Mouse (Mus musculus): ENCODE data around the gene C1s2.
"Not testable (repeated sequence)": the region's sequence is repeated elsewhere in the genome, so short reads cannot be mapped to it uniquely, and the experiment has no call there.

C1s2 gene

DNA sequence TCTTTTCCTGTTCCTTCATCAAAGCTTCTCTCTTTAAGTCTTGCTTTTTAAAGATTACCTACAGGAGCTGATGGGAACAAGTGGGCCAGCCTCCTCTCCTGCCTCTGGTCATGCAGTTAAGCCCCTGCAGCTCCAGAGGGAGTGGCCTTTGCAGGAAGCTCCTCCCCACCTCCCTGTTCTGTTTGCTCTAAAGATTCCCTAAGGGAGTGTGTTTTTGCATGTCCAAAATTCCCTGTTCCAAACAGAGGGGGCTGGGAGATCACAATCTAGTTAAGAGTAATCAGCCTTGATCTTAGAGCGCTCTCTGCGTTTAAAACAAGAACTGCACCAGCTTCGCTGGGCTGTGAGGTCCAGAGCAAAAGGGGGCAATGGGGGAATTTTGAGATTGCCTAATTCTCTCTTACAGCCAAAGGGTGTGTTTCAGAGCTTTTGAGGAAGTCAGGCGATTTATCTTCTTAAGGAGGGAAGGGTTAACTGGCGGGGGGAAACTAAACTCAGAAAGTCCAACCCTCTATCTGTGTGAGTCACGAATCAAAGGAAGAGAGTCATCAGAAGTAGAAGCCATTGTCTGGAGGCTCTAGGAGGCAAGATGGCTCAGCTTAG is 1.1 kb upstream of the C1s2 start:
- not testable (repeated sequence) for DNase-seq

GRCm38 (mm10) chr6:124630763-124631162 is 5.1 kb downstream of the C1s2 start:
- no peak for DNase-seq

GRCm38 (mm10) chr6:124626184-124626583 is 9.7 kb downstream of the C1s2 start:
- DNase-seq, result not testable (repeated sequence)

- DNase-seq, result no peak
These were observed 10.3 kb downstream of the C1s2 start for GRCm38 (mm10) chr6:124625612-124626011.

DNA sequence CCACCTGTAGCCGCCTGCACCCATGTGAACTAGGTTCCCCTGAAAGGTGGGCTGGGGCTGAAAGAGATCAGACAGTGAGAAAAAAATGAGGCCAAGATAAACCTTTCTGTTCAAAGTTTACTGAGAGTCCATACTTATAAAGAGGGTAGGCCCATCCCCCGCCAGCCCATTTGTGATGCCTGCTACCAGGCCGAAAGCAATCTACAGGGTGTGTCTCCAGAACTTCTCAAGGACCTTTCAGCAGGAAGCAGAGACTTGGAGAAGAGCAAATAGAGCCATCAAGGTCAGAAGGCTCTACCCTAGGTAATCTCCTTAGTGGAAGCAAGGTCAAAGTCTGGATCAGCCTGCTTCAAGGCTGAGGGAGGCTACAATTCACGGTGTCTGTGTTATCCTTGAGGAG is 33.9 kb downstream of the C1s2 start:
- no peak for DNase-seq

GRCm38 (mm10) chr6:124593121-124593520 is 42.8 kb downstream of the C1s2 start:
- no peak for DNase-seq

- DNase-seq, result peak in 1 of 2 experiments; percentile 8
These were observed 43.6 kb downstream of the C1s2 start for GRCm38 (mm10) chr6:124592186-124592700.

DNA sequence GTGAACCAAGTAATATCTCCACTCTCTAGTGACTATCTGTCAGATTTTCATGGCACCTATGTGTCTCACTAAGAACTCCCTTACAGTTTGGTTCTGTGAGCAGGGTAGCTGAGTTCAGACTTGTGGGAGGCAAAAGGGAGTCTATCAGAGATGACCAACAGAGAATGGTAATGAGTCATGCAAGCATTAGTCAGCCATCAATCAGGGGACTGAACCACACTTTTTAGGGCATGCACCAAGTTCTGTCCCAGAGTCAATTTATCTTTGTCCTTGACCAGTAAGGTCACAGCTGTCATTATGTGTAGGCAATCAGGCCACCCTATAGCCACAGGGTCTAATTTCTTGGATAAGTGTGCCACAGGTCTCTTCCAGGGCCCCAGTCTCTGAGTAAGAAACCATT is 47.1 kb downstream of the C1s2 start:
- no peak for DNase-seq

GRCm38 (mm10) chr6:124586266-124586665 is 49.6 kb downstream of the C1s2 start:
- DNase-seq, result no peak

DNA sequence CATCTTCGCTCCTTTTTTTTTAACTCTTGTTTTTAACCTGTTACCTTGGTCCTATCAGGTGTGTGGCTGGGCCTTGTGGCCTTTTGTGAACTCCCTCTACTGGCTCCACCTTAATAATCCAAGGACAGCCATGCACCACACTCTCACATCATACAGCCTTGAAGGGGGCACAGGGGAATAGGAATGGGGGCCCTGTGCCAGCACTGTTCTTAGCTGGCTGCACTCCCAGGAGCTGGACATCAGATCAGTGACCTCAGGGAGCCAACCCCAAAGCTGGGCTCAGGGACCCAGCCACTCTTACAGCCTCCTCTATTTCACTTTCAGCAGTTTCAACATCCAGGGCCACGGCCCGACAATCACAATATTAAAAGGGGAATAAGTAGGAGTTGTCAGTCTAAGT is 50.1 kb downstream of the C1s2 start:
- DNase-seq, result no peak

DNA sequence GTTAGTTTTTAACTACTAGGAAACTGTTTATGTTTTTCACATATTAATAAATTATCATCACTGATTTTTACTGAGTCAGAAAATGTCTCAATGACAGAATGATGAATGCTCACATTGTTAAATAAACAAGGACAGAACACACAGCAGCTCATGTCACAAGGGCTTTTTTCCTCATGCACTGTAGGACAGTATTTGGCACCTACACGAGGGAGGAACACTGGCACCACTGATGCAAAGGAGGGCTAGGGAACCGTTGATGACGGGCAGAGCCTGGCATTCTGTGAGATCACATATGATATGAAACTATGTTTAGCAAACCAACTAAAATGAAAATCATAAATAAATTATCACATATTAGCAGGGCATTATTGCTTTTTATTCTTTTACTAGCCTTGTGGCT is 51.0 kb downstream of the C1s2 start:
- DNase-seq, result no peak

GRCm38 (mm10) chr6:124582231-124582630 is 53.7 kb downstream of the C1s2 start:
- DNase-seq, result no peak

- DNase-seq, result not testable (repeated sequence)
These were observed 55.7 kb downstream of the C1s2 start for GRCm38 (mm10) chr6:124580155-124580554.

- not testable (repeated sequence) for DNase-seq
These were observed 60.7 kb downstream of the C1s2 start for GRCm38 (mm10) chr6:124575155-124575678.

All from kidney, adult 8-10 months (tissue).